Comparison of ENCODE assay signal across 13 mouse cellular contexts in genomic region chr11:97063274-97063920, GRCm38 (mm10). TPM values are rescaled to one million over a fixed set of nuclear protein-coding genes. Genes with fewer than 3 reads are reported as not detected.
DNase-seq lines count a peak whose midpoint lies in the region; ATAC-seq and TF ChIP-seq lines count a peak whose summit lies in the region.
"Had no signal": no experiment of that assay in that cellular context is flagged by ENCODE, and none has a peak within 500 bp of the region (broad histone marks: within the 10 kb centered on the region; RNA-seq: fewer than 3 reads in every experiment).

No protein-coding gene starts in this region.

- H3K27ac ChIP-seq in heart, embryonic 13.5 days (replicated peaks), result peak overlapping the region; percentile 40; the same call in 1 of the 2 replicates
- H3K27ac ChIP-seq in heart, adult 2 months, result no peak overlapping the region
- H3K27ac ChIP-seq in limb, embryonic 13.5 days, result no peak overlapping the region
- H3K27ac ChIP-seq in limb, embryonic 10.5 days, result no peak overlapping the region
- 0 out of 2 replicates have a peak overlapping the region, but pooled peaks have one; percentile 29 for H3K27ac ChIP-seq in forebrain, postnatal 0 days (ENCODE audit: low read depth, low read length)
- H3K27ac ChIP-seq in stomach, embryonic 15.5 days, result peak overlapping the region; percentile 48; the same call in 1 of the 2 replicates
- H3K27ac ChIP-seq: gastrocnemius, adult 2 months had no signal

- no peak for TF ChIP-seq CTCF in heart, adult 2 months (IDR thresholded peaks at IDR 0.05)
- TF ChIP-seq CTCF in forebrain, postnatal 0 days (IDR thresholded peaks at IDR 0.05; ENCODE audit: low read depth), result no peak

- no peak for ATAC-seq in heart, embryonic 13.5 days (ENCODE audit: extremely low read depth, insufficient number of reproducible peaks, low FRiP score, low TSS enrichment)
- ATAC-seq in limb, embryonic 13.5 days (ENCODE audit: low FRiP score, low read depth), result no peak
- peak; percentile 47 for ATAC-seq in forebrain, postnatal 0 days
- ATAC-seq in stomach, embryonic 15.5 days (ENCODE audit: insufficient read depth, low FRiP score, low read depth), result no peak

- H3K36me3 ChIP-seq in heart, embryonic 13.5 days, result peaks cover 69% of the 10 kb centered on the region
- no peaks in the 10 kb centered on the region for H3K36me3 ChIP-seq in heart, adult 2 months (ENCODE audit: control insufficient read depth, insufficient read depth, low read length)
- peaks cover 59% of the 10 kb centered on the region for H3K36me3 ChIP-seq in limb, embryonic 13.5 days
- H3K36me3 ChIP-seq in limb, embryonic 10.5 days, result peaks cover 61% of the 10 kb centered on the region
- H3K36me3 ChIP-seq in forebrain, postnatal 0 days (ENCODE audit: insufficient read depth), result peaks cover 46% of the 10 kb centered on the region
- H3K36me3 ChIP-seq in stomach, embryonic 15.5 days, result peaks cover 11% of the 10 kb centered on the region; the same call in 1 of the 2 replicates

- H3K9ac ChIP-seq in heart, embryonic 13.5 days, result no peak overlapping the region
- H3K9ac ChIP-seq in heart, adult 2 months (ENCODE audit: low read depth, low read length), result no peak overlapping the region
- 0 out of 2 replicates have a peak overlapping the region, but pooled peaks have one; percentile 26 for H3K9ac ChIP-seq in limb, embryonic 13.5 days
- H3K9ac ChIP-seq in forebrain, postnatal 0 days, result no peak overlapping the region
- no peak overlapping the region for H3K9ac ChIP-seq in stomach, embryonic 15.5 days

- no peak overlapping the region for H3K4me2 ChIP-seq in heart, embryonic 13.5 days
- H3K4me2 ChIP-seq in limb, embryonic 13.5 days (replicated peaks), result no peak overlapping the region
- no peak overlapping the region for H3K4me2 ChIP-seq in forebrain, postnatal 0 days (ENCODE audit: low read depth)
- no peak overlapping the region for H3K4me2 ChIP-seq in stomach, embryonic 15.5 days

- 50% methylated on average over 9 of the region's 9 CpGs for WGBS in heart, embryonic 13.5 days
- 32% methylated on average over 9 of the region's 9 CpGs for WGBS in heart, adult 2 months
- 69% methylated on average over 9 of the region's 9 CpGs for WGBS in limb, embryonic 13.5 days
- WGBS in limb, embryonic 10.5 days, result 75% methylated on average over 9 of the region's 9 CpGs
- 13% methylated on average over 9 of the region's 9 CpGs for WGBS in forebrain, postnatal 0 days
- 50% methylated on average over 9 of the region's 9 CpGs for WGBS in stomach, embryonic 15.5 days

- H3K4me1 ChIP-seq in heart, embryonic 13.5 days, result peaks cover 18% of the 10 kb centered on the region
- H3K4me1 ChIP-seq in heart, adult 2 months (ENCODE audit: control insufficient read depth, insufficient read depth, low read length), result no peaks in the 10 kb centered on the region
- H3K4me1 ChIP-seq in limb, embryonic 13.5 days, result no peaks in the 10 kb centered on the region
- H3K4me1 ChIP-seq in limb, embryonic 10.5 days, result peaks cover 4% of the 10 kb centered on the region; the same call in 1 of the 2 replicates
- H3K4me1 ChIP-seq in forebrain, postnatal 0 days (ENCODE audit: insufficient read depth), result no peaks in the 10 kb centered on the region
- H3K4me1 ChIP-seq in stomach, embryonic 15.5 days, result peaks cover 6% of the 10 kb centered on the region

- no peak overlapping the region for H3K4me3 ChIP-seq in heart, embryonic 13.5 days
- no peak overlapping the region for H3K4me3 ChIP-seq in heart, adult 2 months
- no peak overlapping the region for H3K4me3 ChIP-seq in limb, embryonic 13.5 days
- no peak overlapping the region for H3K4me3 ChIP-seq in limb, embryonic 10.5 days
- H3K4me3 ChIP-seq in forebrain, postnatal 0 days (ENCODE audit: low read depth, low read length), result no peak overlapping the region
- no peak overlapping the region for H3K4me3 ChIP-seq in stomach, embryonic 15.5 days (replicated peaks)
- H3K4me3 ChIP-seq: gastrocnemius, adult 2 months had no signal

- H3K27me3 ChIP-seq in heart, embryonic 13.5 days (replicated peaks), result no peaks in the 10 kb centered on the region
- H3K27me3 ChIP-seq in heart, adult 2 months (ENCODE audit: control insufficient read depth, insufficient read depth, low read length), result no peaks in the 10 kb centered on the region
- H3K27me3 ChIP-seq in limb, embryonic 13.5 days, result no peaks in the 10 kb centered on the region
- no peaks in the 10 kb centered on the region for H3K27me3 ChIP-seq in limb, embryonic 10.5 days (ENCODE audit: low read depth, poor library complexity, severe bottlenecking)
- H3K27me3 ChIP-seq in forebrain, postnatal 0 days (ENCODE audit: insufficient read depth, low read length), result no peaks in the 10 kb centered on the region
- H3K27me3 ChIP-seq in stomach, embryonic 15.5 days (replicated peaks), result no peaks in the 10 kb centered on the region

- no peak for TF ChIP-seq POLR2A in heart, adult 2 months (IDR thresholded peaks at IDR 0.05; ENCODE audit: insufficient read depth, low read depth, low read length)

- no peak for TF ChIP-seq EP300 in heart, adult 2 months (IDR thresholded peaks at IDR 0.05; ENCODE audit: insufficient read depth, low read depth, low read length)

- no peaks in the 10 kb centered on the region for H3K9me3 ChIP-seq in heart, embryonic 13.5 days
- H3K9me3 ChIP-seq in limb, embryonic 13.5 days, result no peaks in the 10 kb centered on the region
- no peaks in the 10 kb centered on the region for H3K9me3 ChIP-seq in limb, embryonic 10.5 days (replicated peaks)
- H3K9me3 ChIP-seq in forebrain, postnatal 0 days (ENCODE audit: low read length), result no peaks in the 10 kb centered on the region
- no peaks in the 10 kb centered on the region for H3K9me3 ChIP-seq in stomach, embryonic 15.5 days

- intact Hi-C loops in heart, adult 2 months (cut with DNase I), result no loop called here

- no peaks in the 10 kb centered on the region for H3K79me2 ChIP-seq in heart, adult 2 months (replicated peaks; ENCODE audit: control insufficient read depth, insufficient read depth, low read length)

- DNase-seq in heart, adult 2 months, result no peak
- no peak for DNase-seq in limb, embryonic 10.5 days (ENCODE audit: low spot score)
- peak; percentile 5 for DNase-seq in forebrain, postnatal 0 days
- DNase-seq in adrenal gland, postnatal 4 days (ENCODE audit: low spot score in 2 of 2), result no peak
- no peak for DNase-seq in spleen, postnatal 10 days (ENCODE audit: low spot score in 2 of 2)
- DNase-seq: adrenal gland, postnatal 36 days; gastrocnemius, adult 2 months; lung, adult 18-20 months had no signal

RNA-seq across cellular contexts. Expression of gene Osbpl7, which starts 13.0 kb away (rescaled TPM):
- 6.2 and 6.5 TPM in 2 replicates for polyA plus RNA-seq in heart, embryonic 13.5 days (2015; fragmentation: Nextera tagmentation; extraction: Ambion mirVana)
- total RNA-seq in heart, adult 2 months (2021), result 1 to 10 TPM; 4.1 to 4.4 TPM
- polyA plus RNA-seq in heart, adult 2 months (2012; rRNA removed), result 5.0 and 7.0 TPM in 2 replicates
- 8.9 and 10.1 TPM in 2 replicates for polyA plus RNA-seq in limb, embryonic 13.5 days (2015; fragmentation: Nextera tagmentation; extraction: Ambion mirVana)
- 8.3 and 10.1 TPM in 2 replicates for polyA plus RNA-seq in limb, embryonic 10.5 days (2016; fragmentation: Nextera tagmentation; extraction: Ambion mirVana)
- total RNA-seq in forebrain, postnatal 0 days (2014; rRNA removed), result 10.9 and 13.1 TPM in 2 replicates
- 7.4 and 8.3 TPM in 2 replicates for polyA plus RNA-seq in forebrain, postnatal 0 days (2015; fragmentation: Nextera tagmentation; extraction: Ambion mirVana)
- polyA plus RNA-seq in stomach, embryonic 15.5 days (2015; fragmentation: Nextera tagmentation; extraction: Ambion mirVana), result 7.8 and 9.5 TPM in 2 replicates
- 10 to 100 TPM; 20.3 to 21.4 TPM for total RNA-seq in adrenal gland, postnatal 4 days (2021)

RNA-seq across cellular contexts. Expression of gene Mrpl10, which starts 22.0 kb away (rescaled TPM):
- 67.5 and 72.6 TPM in 2 replicates for polyA plus RNA-seq in heart, embryonic 13.5 days (2015; fragmentation: Nextera tagmentation; extraction: Ambion mirVana)
- total RNA-seq in heart, adult 2 months (2021), result 10 to 100 TPM; 76.4 to 87.2 TPM
- 91.4 and 98.6 TPM in 2 replicates for polyA plus RNA-seq in heart, adult 2 months (2012; rRNA removed)
- 81.9 and 83.2 TPM in 2 replicates for polyA plus RNA-seq in limb, embryonic 13.5 days (2015; fragmentation: Nextera tagmentation; extraction: Ambion mirVana)
- 93.6 and 94.8 TPM in 2 replicates for polyA plus RNA-seq in limb, embryonic 10.5 days (2016; fragmentation: Nextera tagmentation; extraction: Ambion mirVana)
- total RNA-seq in forebrain, postnatal 0 days (2014; rRNA removed), result 41.6 and 55.5 TPM in 2 replicates
- 47.0 and 62.0 TPM in 2 replicates for polyA plus RNA-seq in forebrain, postnatal 0 days (2015; fragmentation: Nextera tagmentation; extraction: Ambion mirVana)
- polyA plus RNA-seq in stomach, embryonic 15.5 days (2015; fragmentation: Nextera tagmentation; extraction: Ambion mirVana), result 78.8 and 85.1 TPM in 2 replicates
- total RNA-seq in adrenal gland, postnatal 4 days (2021), result 100 to 1,000 TPM; 110 to 123 TPM

RNA-seq across cellular contexts. Expression of gene Lrrc46, which starts 22.2 kb away (rescaled TPM):
- polyA plus RNA-seq in heart, embryonic 13.5 days (2015; fragmentation: Nextera tagmentation; extraction: Ambion mirVana), result 0.18 and 0.49 TPM in 2 replicates
- under 1 TPM in 1 of 2 experiments, not detected in 1; 0.18 TPM for total RNA-seq in heart, adult 2 months (2021)
- polyA plus RNA-seq in heart, adult 2 months (2012; rRNA removed), result 0.50 and 1.0 TPM in 2 replicates
- polyA plus RNA-seq in limb, embryonic 13.5 days (2015; fragmentation: Nextera tagmentation; extraction: Ambion mirVana), result 0.92 and 0.98 TPM in 2 replicates
- 0.90 and 1.0 TPM in 2 replicates for polyA plus RNA-seq in limb, embryonic 10.5 days (2016; fragmentation: Nextera tagmentation; extraction: Ambion mirVana)
- 1.0 and 1.6 TPM in 2 replicates for total RNA-seq in forebrain, postnatal 0 days (2014; rRNA removed)
- polyA plus RNA-seq in forebrain, postnatal 0 days (2015; fragmentation: Nextera tagmentation; extraction: Ambion mirVana), result 4.9 and 5.8 TPM in 2 replicates
- 0.54 and 0.86 TPM in 2 replicates for polyA plus RNA-seq in stomach, embryonic 15.5 days (2015; fragmentation: Nextera tagmentation; extraction: Ambion mirVana)
- 1 to 10 TPM in 1 of 2 experiments, under 1 TPM in 1; 0.76 to 1.3 TPM for total RNA-seq in adrenal gland, postnatal 4 days (2021)
- total RNA-seq: gastrocnemius, adult 2 months had no signal
- polyA plus RNA-seq: stomach, embryonic 14.5 days had no signal

RNA-seq across cellular contexts. Expression of gene Scrn2, which starts 33.7 kb away (rescaled TPM):
- 16.0 and 19.2 TPM in 2 replicates for polyA plus RNA-seq in heart, embryonic 13.5 days (2015; fragmentation: Nextera tagmentation; extraction: Ambion mirVana)
- total RNA-seq in heart, adult 2 months (2021), result 10 to 100 TPM; 12.6 TPM
- 13.0 and 16.3 TPM in 2 replicates for polyA plus RNA-seq in heart, adult 2 months (2012; rRNA removed)
- polyA plus RNA-seq in limb, embryonic 13.5 days (2015; fragmentation: Nextera tagmentation; extraction: Ambion mirVana), result 27.2 and 27.7 TPM in 2 replicates
- 47.5 and 50.4 TPM in 2 replicates for polyA plus RNA-seq in limb, embryonic 10.5 days (2016; fragmentation: Nextera tagmentation; extraction: Ambion mirVana)
- 14.8 and 17.9 TPM in 2 replicates for total RNA-seq in forebrain, postnatal 0 days (2014; rRNA removed)
- polyA plus RNA-seq in forebrain, postnatal 0 days (2015; fragmentation: Nextera tagmentation; extraction: Ambion mirVana), result 10.2 and 11.3 TPM in 2 replicates
- polyA plus RNA-seq in stomach, embryonic 15.5 days (2015; fragmentation: Nextera tagmentation; extraction: Ambion mirVana), result 19.7 and 20.1 TPM in 2 replicates
- total RNA-seq in adrenal gland, postnatal 4 days (2021), result 10 to 100 TPM; 28.8 to 29.7 TPM

RNA-seq across cellular contexts. Expression of gene Sp6, which starts 50.2 kb away (rescaled TPM):
- polyA plus RNA-seq in heart, embryonic 13.5 days (2015; fragmentation: Nextera tagmentation; extraction: Ambion mirVana), result 0.18 and 0.21 TPM in 2 replicates
- under 1 TPM; 0.11 to 0.21 TPM for total RNA-seq in heart, adult 2 months (2021)
- polyA plus RNA-seq in heart, adult 2 months (2012; rRNA removed), result 0.21 and 0.23 TPM in 2 replicates
- 3.6 and 4.3 TPM in 2 replicates for polyA plus RNA-seq in limb, embryonic 13.5 days (2015; fragmentation: Nextera tagmentation; extraction: Ambion mirVana)
- 9.2 and 11.8 TPM in 2 replicates for polyA plus RNA-seq in limb, embryonic 10.5 days (2016; fragmentation: Nextera tagmentation; extraction: Ambion mirVana)
- 0.85 and 0.86 TPM in 2 replicates for total RNA-seq in forebrain, postnatal 0 days (2014; rRNA removed)
- polyA plus RNA-seq in forebrain, postnatal 0 days (2015; fragmentation: Nextera tagmentation; extraction: Ambion mirVana), result 0.35 and 0.75 TPM in 2 replicates
- 1.4 and 3.7 TPM in 2 replicates for polyA plus RNA-seq in stomach, embryonic 15.5 days (2015; fragmentation: Nextera tagmentation; extraction: Ambion mirVana)
- total RNA-seq in adrenal gland, postnatal 4 days (2021), result under 1 TPM; 0.42 TPM
- polyA plus RNA-seq: intestine, embryonic 14.5 days had no signal

Comparison
In these comparisons a context has a peak if more than half of its experiments do, and no peak if none do; other contexts are left out.
1. H3K27ac ChIP-seq: peak in heart, embryonic 13.5 days (single experiment), forebrain, postnatal 0 days (single experiment) and stomach, embryonic 15.5 days (single experiment); none in heart, adult 2 months (single experiment), limb, embryonic 13.5 days (single experiment) and limb, embryonic 10.5 days (single experiment).